ENCODE assay signal across 19 mouse cellular contexts in the genomic region with DNA sequence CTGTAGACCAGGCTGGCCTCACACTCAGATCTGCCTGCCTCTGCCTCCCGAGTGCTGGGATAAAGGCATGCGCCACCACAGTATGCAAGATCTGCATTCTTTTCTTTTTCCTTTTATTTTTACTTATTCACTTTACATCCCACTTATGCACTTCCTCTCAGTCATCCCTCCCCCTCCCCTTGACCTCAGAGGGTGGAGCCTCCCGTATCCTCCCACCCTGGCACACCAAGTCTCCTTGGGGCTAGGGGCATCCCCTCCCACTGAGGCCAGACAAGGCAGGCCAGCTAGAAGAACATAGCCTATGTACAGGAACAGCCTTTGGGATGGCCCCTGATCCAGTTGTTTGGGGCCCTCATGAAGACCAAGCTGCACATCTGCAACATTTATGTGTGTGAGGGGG. TPM values are rescaled to one million over a fixed set of nuclear protein-coding genes. Genes with fewer than 3 reads are reported as not detected.
A peak's percentile ranks its signal among the peaks of the same experiment; 100 is the strongest.
DNase-seq lines count a peak whose midpoint lies in the region; ATAC-seq lines count a peak whose summit lies in the region.
"Had no signal": no experiment of that assay in that cellular context is flagged by ENCODE, and none has a peak within 500 bp of the region (broad histone marks: within the 10 kb centered on the region; RNA-seq: fewer than 3 reads in every experiment).

No protein-coding gene starts in this region.

- H3K36me3 ChIP-seq in kidney, embryonic 15.5 days = peaks cover 27% of the 10 kb centered on the region
- peaks cover 10% of the 10 kb centered on the region; the same call in 1 of the 2 replicates for H3K36me3 ChIP-seq in embryonic facial prominence, embryonic 14.5 days (ENCODE audit: control insufficient read depth, insufficient read depth, low read length)

- peaks cover 77% of the 10 kb centered on the region for H3K4me1 ChIP-seq in kidney, embryonic 15.5 days
- peaks cover 45% of the 10 kb centered on the region for H3K4me1 ChIP-seq in embryonic facial prominence, embryonic 14.5 days (ENCODE audit: control insufficient read depth, insufficient read depth, low read length)

- H3K9me3 ChIP-seq in kidney, embryonic 15.5 days (replicated peaks) = no peaks in the 10 kb centered on the region
- H3K9me3 ChIP-seq in embryonic facial prominence, embryonic 14.5 days (ENCODE audit: control insufficient read depth, low read length) = no peaks in the 10 kb centered on the region
- H3K9me3 ChIP-seq: forebrain, embryonic 13.5 days; limb, embryonic 13.5 days had no signal

- H3K27ac ChIP-seq in kidney, embryonic 15.5 days = peak overlapping the region; percentile 59; the same call in 1 of the 2 replicates
- H3K27ac ChIP-seq in embryonic facial prominence, embryonic 14.5 days (replicated peaks; ENCODE audit: low read depth, low read length) = peak overlapping the region; percentile 44; the same call in 1 of the 2 replicates
- H3K27ac ChIP-seq: forebrain, embryonic 13.5 days; left cerebral cortex, adult 2 months; limb, embryonic 13.5 days had no signal

- H3K9ac ChIP-seq in kidney, embryonic 15.5 days = no peak overlapping the region
- H3K9ac ChIP-seq in embryonic facial prominence, embryonic 14.5 days (ENCODE audit: low read depth, low read length) = no peak overlapping the region
- H3K9ac ChIP-seq: limb, embryonic 13.5 days had no signal

- no peaks in the 10 kb centered on the region for H3K27me3 ChIP-seq in kidney, embryonic 15.5 days
- no peaks in the 10 kb centered on the region for H3K27me3 ChIP-seq in embryonic facial prominence, embryonic 14.5 days (replicated peaks; ENCODE audit: control insufficient read depth, insufficient read depth, low read length)
- H3K27me3 ChIP-seq: forebrain, embryonic 13.5 days; limb, embryonic 13.5 days had no signal

- no peak for DNase-seq in kidney, adult 9 months
- DNase-seq in spleen, postnatal 36 days (ENCODE audit: low spot score in 2 of 2) = peak; percentile 26 to 37
- no peak for DNase-seq in spleen, postnatal 10 days (ENCODE audit: low spot score in 2 of 2)
- DNase-seq in embryonic facial prominence, embryonic 14.5 days (ENCODE audit: low spot score) = no peak
- DNase-seq in thymus, postnatal 14 days = peak; percentile 65
- DNase-seq in cerebellum, adult 11-12 months = no peak
- no peak for DNase-seq in natural killer cell, adult 2 months (ENCODE audit: low spot score in 2 of 2)
- DNase-seq: adrenal gland, postnatal 36 days; cerebellum, postnatal 14 days; heart, adult 18-20 months; heart, postnatal 10 days; kidney, postnatal 10 days; lung, adult 2 months; spleen, adult 18-20 months had no signal

- no peak overlapping the region for H3K4me3 ChIP-seq in kidney, embryonic 15.5 days (replicated peaks)
- H3K4me3 ChIP-seq in embryonic facial prominence, embryonic 14.5 days (ENCODE audit: low read depth, low read length) = no peak overlapping the region
- H3K4me3 ChIP-seq: forebrain, embryonic 13.5 days; left cerebral cortex, adult 2 months; limb, embryonic 13.5 days had no signal

- no peak for ATAC-seq in kidney, embryonic 15.5 days (replicated peaks; ENCODE audit: low FRiP score)
- ATAC-seq in embryonic facial prominence, embryonic 14.5 days (ENCODE audit: low read depth) = no peak
- ATAC-seq: forebrain, embryonic 13.5 days; hindbrain, embryonic 16.5 days had no signal

- H3K4me2 ChIP-seq in kidney, embryonic 15.5 days = no peak overlapping the region
- H3K4me2 ChIP-seq in embryonic facial prominence, embryonic 14.5 days (ENCODE audit: low read depth, low read length) = no peak overlapping the region
- H3K4me2 ChIP-seq: limb, embryonic 13.5 days had no signal

- WGBS in kidney, embryonic 15.5 days = 73% methylated on average over 3 of the region's 3 CpGs
- WGBS in embryonic facial prominence, embryonic 14.5 days = 75% methylated on average over 3 of the region's 3 CpGs

RNA-seq across cellular contexts. Expression of a gene that starts 41.4 kb away (rescaled TPM):
- polyA plus RNA-seq in kidney, embryonic 15.5 days (2015; fragmentation: Nextera tagmentation; extraction: Ambion mirVana) = 51.0 and 51.4 TPM in 2 replicates
- 32.4 and 37.3 TPM in 2 replicates for polyA plus RNA-seq in embryonic facial prominence, embryonic 14.5 days (2014; fragmentation: Nextera tagmentation; extraction: Ambion mirVana)

Comparison
In these comparisons a context has a peak if more than half of its experiments do, and no peak if none do; other contexts are left out.
1. DNase-seq: peak in spleen, postnatal 36 days (2 of 2) and thymus, postnatal 14 days (single experiment); none in kidney, adult 9 months (single experiment), spleen, postnatal 10 days (0 of 2), embryonic facial prominence, embryonic 14.5 days (single experiment), cerebellum, adult 11-12 months (single experiment) and natural killer cell, adult 2 months (0 of 2).